Mouse (Mus musculus) thymus, adult 2 months (tissue): ENCODE results near the gene Mrc2. TPM values are rescaled to one million over a fixed set of nuclear protein-coding genes. Genes with fewer than 3 reads are reported as not detected.

Experiments
- DNase-seq: peaks from one replicate; pipeline ENCODE4 v3.0.0; 2021
- H3K27ac ChIP-seq: fragments of 200-500 bp; 2 replicates; pipeline ENCODE4 v1.5.1; 2012; ENCODE audit warnings: low read length, control low read depth; ENCODE audit not compliant: control insufficient read depth, insufficient read depth
- H3K27me3 ChIP-seq: fragments of 200-500 bp; 2 replicates; pipeline ENCODE4 v1.6.1; 2012; ENCODE audit warnings: mild to moderate bottlenecking, low read length, moderate library complexity, mixed read lengths; ENCODE audit not compliant: control insufficient read depth, insufficient read depth
- H3K36me3 ChIP-seq: fragments of 200-500 bp; 2 replicates; pipeline ENCODE4 v1.6.1; 2012; ENCODE audit warnings: mild to moderate bottlenecking, low read length, moderate library complexity; ENCODE audit not compliant: control insufficient read depth, insufficient read depth
- H3K4me1 ChIP-seq: fragments of 200-500 bp; replicated peaks from 2 replicates; pipeline ENCODE4 v1.6.1; 2012; ENCODE audit warnings: low read length; ENCODE audit not compliant: control insufficient read depth, insufficient read depth
- H3K4me3 ChIP-seq: fragments of 200-500 bp; 2 replicates; pipeline ENCODE4 v1.5.1; 2012; ENCODE audit warnings: mild to moderate bottlenecking, low read length, control low read depth, moderate library complexity; ENCODE audit not compliant: control insufficient read depth, insufficient read depth
- CTCF ChIP-seq: fragments of 200-500 bp; IDR thresholded peaks from 2 replicates; pipeline ENCODE4 v1.5.1; 2012; ENCODE audit warnings: mild to moderate bottlenecking, control low read depth, low read length, moderate library complexity, borderline replicate concordance; ENCODE audit not compliant: control insufficient read depth, poor library complexity, insufficient read depth; ENCODE audit errors: extremely low read depth
- POLR2A ChIP-seq: fragments of 200-500 bp; IDR thresholded peaks from 2 replicates; pipeline ENCODE4 v1.6.1; 2012; ENCODE audit warnings: mild to moderate bottlenecking, low read length, control low read depth, moderate library complexity; ENCODE audit not compliant: control insufficient read depth, poor library complexity, insufficient read depth; ENCODE audit errors: extremely low read depth
- WGBS: fragments of 180-500 bp; shearing (Covaris S2); methylation state at CpG from one replicate; pipeline ENCODE4 v1.1.7; 2018; 5-methylcytosine and 5-hydroxymethylcytosine counted together
- polyA plus RNA-seq: library from polyadenylated mRNA; depleted of rRNA; stranded (reverse); fragments of >200 nt; gene quantifications from 2 replicates; pipeline ENCODE4 v1.2.3, GENCODE M21; 2012

Mrc2 gene
- polyA plus RNA-seq, 1 experiment, result 4.6 TPM

GRCm38 (mm10) chr11:105345284-105345683 lies 52.8 kb downstream of the Mrc2 start:
- Histone ChIP-seq H3K4me1 (no peaks in the 10 kb centered on the region), H3K27ac (no peak overlapping the region), H3K4me3 (no peak overlapping the region), H3K27me3 (no peaks in the 10 kb centered on the region), H3K36me3 (no peaks in the 10 kb centered on the region)
- no peak for TF ChIP-seq CTCF
- no peak for TF ChIP-seq POLR2A
- peak; percentile 24 for DNase-seq
- WGBS, result 90% methylated on average over 2 of the region's 2 CpGs

- 49% methylated on average over 28 of the region's 28 CpGs for WGBS
- Histone ChIP-seq H3K36me3 (no peaks in the 10 kb centered on the region), H3K4me3 (no peak overlapping the region), H3K27me3 (no peaks in the 10 kb centered on the region), H3K4me1 (no peaks in the 10 kb centered on the region), H3K27ac (no peak overlapping the region)
- TF ChIP-seq POLR2A, result no peak
- peak; percentile 89 for TF ChIP-seq CTCF
- DNase-seq, result peak; percentile 74
Observed at GRCm38 (mm10) chr11:105347162-105348161, 55.0 kb downstream of the Mrc2 start.

GRCm38 (mm10) chr11:105348495-105348982 lies 56.1 kb downstream of the Mrc2 start:
- WGBS, result 95% methylated on average over 9 of the region's 9 CpGs
- Histone ChIP-seq H3K4me3 (no peak overlapping the region), H3K27ac (no peak overlapping the region), H3K27me3 (no peaks in the 10 kb centered on the region), H3K36me3 (no peaks in the 10 kb centered on the region), H3K4me1 (no peaks in the 10 kb centered on the region)
- no peak for TF ChIP-seq CTCF
- no peak for TF ChIP-seq POLR2A
- no peak for DNase-seq

- Histone ChIP-seq H3K27me3 (no peaks in the 10 kb centered on the region), H3K27ac (no peak overlapping the region), H3K4me3 (no peak overlapping the region), H3K4me1 (peaks cover 3% of the 10 kb centered on the region; the same call in 1 of the 2 replicates), H3K36me3 (no peaks in the 10 kb centered on the region)
- no peak for TF ChIP-seq POLR2A
- no peak for TF ChIP-seq CTCF
- 94% methylated on average over 19 of the region's 19 CpGs for WGBS
- DNase-seq, result no peak
Observed at GRCm38 (mm10) chr11:105349780-105350324, 57.4 kb downstream of the Mrc2 start.

GRCm38 (mm10) chr11:105350643-105351042 lies 58.2 kb downstream of the Mrc2 start:
- H3K27ac ChIP-seq, result no peak overlapping the region
- DNase-seq, result no peak
- H3K36me3 ChIP-seq, result no peaks in the 10 kb centered on the region
- TF ChIP-seq CTCF (no peak), POLR2A (no peak)
- WGBS, result 95% methylated on average over 7 of the region's 7 CpGs
- no peaks in the 10 kb centered on the region for H3K27me3 ChIP-seq
- no peak overlapping the region for H3K4me3 ChIP-seq
- peaks cover 3% of the 10 kb centered on the region; the same call in 1 of the 2 replicates for H3K4me1 ChIP-seq

- no peaks in the 10 kb centered on the region for H3K36me3 ChIP-seq
- H3K27me3 ChIP-seq, result no peaks in the 10 kb centered on the region
- 86% methylated on average over 8 of the region's 8 CpGs for WGBS
- H3K4me3 ChIP-seq, result no peak overlapping the region
- H3K4me1 ChIP-seq, result peaks cover 3% of the 10 kb centered on the region; the same call in 1 of the 2 replicates
- no peak for DNase-seq
- no peak overlapping the region for H3K27ac ChIP-seq
- TF ChIP-seq CTCF (no peak), POLR2A (no peak)
Observed at GRCm38 (mm10) chr11:105352152-105352551, 59.7 kb downstream of the Mrc2 start.
